Mouse (Mus musculus): ENCODE results near the gene Cenpu.

The Cenpu gene

DNA sequence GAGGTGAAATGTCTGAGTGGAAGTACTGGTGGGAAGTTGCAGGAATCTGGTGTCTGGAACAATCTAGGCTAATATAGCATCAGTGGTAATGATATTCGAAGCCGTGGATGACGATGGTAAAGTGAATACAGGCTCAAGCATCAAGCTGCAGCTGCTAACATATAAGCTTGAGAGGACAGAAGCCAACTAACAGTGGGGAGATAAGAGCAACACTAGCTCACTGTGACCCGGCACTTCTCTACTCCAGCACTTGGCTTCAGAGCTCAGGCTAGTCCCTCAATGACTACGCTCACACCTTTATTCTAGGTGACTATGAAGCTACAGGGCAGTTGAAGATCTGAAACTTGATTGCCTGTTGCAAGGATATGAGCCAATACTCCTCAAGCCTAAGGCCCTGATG, 46.9 kb downstream of the Cenpu start:
- no peak for DNase-seq (ENCODE audit: low spot score in 2 of 2)

GRCm38 (mm10) chr8:46599314-46599904, 47.6 kb downstream of the Cenpu start:
- DNase-seq (ENCODE audit: low spot score in 2 of 2): no peak

DNA sequence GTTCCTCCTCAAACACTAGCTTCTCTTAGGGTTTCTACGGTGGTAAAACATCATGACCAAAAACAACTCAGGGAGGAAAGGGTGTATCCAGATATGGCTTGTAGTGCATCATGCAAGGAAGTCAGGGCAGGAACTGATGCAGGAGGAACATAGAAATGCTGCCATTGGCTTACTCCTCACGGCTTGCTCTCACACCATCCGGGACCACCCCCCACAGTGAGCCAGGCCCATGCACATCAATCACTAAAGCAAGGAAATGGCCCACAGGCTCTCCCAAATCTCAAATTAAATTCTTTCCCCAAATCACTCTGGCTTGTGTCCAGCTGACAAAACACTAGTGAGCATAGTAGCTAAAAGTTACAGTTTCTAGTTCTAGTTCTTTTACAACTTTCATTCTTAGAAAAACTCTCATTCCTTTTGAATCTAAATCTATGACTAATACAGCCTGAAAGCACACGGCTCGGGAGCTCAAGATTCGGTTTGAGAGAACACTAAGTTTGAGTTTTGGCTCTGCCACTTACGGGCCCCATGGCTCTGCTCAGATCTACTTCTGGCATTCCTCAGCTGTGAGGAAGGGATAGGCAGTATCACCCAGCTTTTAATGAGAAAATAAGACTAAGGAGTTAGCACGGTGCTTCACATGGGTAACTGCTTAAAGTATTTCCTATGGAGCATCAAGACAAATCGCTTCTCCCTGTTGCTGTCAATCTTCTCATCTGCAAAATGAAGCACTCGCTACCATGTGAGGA, 49.3 kb downstream of the Cenpu start:
- no peak for DNase-seq (ENCODE audit: low spot score in 2 of 2)

DNA sequence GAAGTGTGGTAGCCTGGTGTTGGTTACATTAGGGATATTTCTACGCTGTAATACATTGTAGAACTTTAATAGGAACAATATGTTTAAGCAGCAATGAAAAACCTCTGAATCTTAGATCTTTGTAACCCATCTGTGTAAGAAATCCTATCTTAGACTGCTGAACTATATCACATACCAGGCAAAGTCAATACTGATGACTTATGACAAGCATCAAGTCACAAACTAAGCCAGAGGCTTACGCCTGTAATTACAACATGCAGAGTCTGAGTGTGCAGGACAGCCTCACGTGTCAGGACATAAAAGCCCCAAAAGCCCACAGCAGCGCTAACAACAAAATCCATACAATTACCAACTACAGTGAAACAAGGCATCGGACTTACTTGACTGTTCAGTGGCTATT, 51.8 kb downstream of the Cenpu start:
- DNase-seq (ENCODE audit: low spot score in 2 of 2): no peak

- DNase-seq (ENCODE audit: low spot score in 2 of 2): no peak
Observed at GRCm38 (mm10) chr8:46606930-46607329, 55.1 kb downstream of the Cenpu start.

GRCm38 (mm10) chr8:46611557-46611956, 59.7 kb downstream of the Cenpu start:
- DNase-seq (ENCODE audit: low spot score in 2 of 2): no peak

GRCm38 (mm10) chr8:46612913-46613312, 61.1 kb downstream of the Cenpu start:
- DNase-seq (ENCODE audit: low spot score in 2 of 2): peak; percentile 10 to 19

DNA sequence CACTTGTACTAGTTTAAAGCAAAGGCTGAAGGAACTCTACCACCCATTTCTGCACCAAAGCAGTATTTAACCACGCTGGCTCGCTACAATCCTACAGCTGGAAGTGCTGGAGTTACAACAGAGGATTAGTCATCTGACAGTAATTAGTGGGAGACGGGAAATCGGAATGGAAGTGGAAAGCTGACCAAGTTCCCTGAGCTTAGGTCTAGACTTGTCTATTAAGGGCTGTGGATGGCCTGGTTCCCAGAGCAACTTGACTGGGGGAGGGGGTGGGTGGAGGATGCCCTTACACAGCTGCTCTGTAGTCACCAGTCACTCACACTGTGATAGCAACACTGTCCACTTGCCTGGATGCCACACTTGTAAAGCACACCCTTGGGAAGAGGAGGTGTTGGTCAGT, 61.5 kb downstream of the Cenpu start:
- peak; percentile 33 to 37 for DNase-seq (ENCODE audit: low spot score in 2 of 2)

DNA sequence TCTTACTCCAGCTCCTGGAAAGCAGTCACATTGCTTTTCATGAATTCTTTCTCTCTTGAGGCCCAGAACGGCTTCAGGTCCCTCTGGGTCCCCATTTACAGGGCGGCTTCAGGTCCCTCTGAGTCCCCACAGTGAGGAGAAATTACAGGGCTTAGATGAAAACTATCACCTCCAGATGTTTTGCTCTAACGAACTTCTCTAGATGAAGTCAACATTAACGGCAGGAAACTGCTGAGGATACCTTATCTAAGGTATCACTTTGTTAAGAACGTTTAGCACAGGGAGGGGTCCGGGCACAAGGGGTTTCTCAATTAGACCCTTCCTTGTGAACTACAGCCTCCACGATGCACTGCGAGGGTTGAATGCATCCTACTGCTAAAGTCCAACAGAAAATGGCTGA, 64.1 kb downstream of the Cenpu start:
- DNase-seq (ENCODE audit: low spot score in 2 of 2): no peak

DNA sequence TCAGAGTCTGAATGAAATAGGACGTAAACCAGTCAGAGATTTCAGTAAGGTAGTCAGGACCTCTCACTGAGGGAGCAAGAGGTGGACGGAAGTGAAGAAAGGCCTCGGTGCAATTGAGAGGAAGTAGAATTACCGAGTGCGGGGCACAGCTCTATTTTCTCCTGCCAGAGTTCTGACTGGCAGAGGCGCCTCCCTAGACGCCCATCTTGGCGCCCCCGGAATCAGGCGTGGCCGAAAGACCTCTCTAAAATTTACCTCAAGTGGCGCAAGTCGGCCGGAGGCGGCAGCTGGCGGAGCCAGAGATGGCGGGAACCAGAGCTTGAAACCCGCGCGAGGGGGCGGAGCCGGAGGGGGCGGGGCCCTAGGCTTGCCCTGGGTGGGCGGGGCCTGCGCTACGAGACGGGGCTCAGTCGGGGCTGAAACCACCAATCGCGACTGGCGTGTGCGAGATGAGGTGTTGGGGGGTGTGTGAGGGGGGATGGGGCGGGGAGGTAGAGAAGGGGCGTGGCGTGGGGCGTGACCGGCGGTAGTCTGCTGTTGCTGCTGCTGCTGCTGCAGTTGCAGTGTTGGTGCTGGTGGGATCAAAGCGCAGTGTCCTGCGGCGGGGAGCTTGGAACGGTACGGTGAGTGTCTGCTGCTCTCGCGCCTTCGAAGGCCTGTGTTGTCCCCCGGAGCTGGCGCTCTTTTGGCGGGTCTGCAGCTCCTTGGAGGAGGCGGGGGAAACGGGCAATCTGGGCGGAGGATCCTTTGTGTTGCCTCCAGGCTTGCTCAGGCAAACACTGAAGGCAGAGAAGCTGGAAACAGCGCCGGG, 65.3 kb downstream of the Cenpu start, which contains the start of the genes Primpol and Casp3:
Gene Primpol, minus strand, starts transcription at position 334 of the 811 bp plus-strand sequence.
Gene Casp3, plus strand, starts transcription at position 413 of the 811 bp plus-strand sequence.
- DNase-seq (ENCODE audit: low spot score in 2 of 2): peak; percentile 93 to 95

- DNase-seq (ENCODE audit: low spot score in 2 of 2): no peak
Observed at GRCm38 (mm10) chr8:46617690-46618620, 66.1 kb downstream of the Cenpu start.

- DNase-seq (ENCODE audit: low spot score in 2 of 2): no peak
Observed at GRCm38 (mm10) chr8:46618639-46619320, 67.0 kb downstream of the Cenpu start.

DNA sequence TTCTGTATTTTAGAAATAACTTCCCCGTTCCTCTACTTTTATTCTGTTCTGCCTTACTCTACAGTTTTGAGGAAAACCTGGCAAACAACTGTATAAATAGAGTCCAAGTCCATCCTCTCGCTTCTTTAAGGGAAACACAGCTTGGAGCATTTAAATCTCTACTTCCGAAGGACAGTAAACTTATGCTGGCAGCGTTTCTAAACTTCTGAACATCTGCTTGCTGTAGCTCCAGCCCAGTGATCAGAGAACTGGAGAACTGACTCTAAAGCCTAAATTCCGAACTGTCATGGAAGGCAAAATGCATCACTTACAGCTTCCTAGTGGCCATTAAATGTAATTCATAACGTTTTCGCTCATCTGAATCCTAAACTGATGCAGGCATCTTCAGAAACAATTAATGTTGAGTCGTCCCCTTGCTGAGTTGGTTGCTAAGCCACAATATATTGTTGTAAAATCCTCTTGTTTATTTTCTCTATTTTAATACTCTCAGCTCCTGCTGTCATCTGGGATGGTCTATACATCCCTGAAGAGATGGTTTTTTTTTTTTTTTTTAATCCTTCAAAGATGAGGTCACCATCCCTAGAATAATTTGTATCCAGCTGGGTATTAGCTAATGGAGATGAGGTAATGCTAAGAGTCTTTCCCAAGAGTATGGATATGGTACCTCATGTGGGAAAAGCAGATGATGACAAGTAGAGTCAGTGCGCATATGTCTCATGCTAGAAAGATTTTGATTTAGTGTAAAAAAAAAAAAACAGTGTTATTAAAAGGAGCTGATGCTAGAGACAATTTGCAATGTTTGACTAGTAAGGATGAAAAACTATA, 70.8 kb downstream of the Cenpu start:
- DNase-seq (ENCODE audit: low spot score in 2 of 2): no peak

GRCm38 (mm10) chr8:46625166-46625565, 73.3 kb downstream of the Cenpu start:
- DNase-seq (ENCODE audit: low spot score in 2 of 2): no peak

DNA sequence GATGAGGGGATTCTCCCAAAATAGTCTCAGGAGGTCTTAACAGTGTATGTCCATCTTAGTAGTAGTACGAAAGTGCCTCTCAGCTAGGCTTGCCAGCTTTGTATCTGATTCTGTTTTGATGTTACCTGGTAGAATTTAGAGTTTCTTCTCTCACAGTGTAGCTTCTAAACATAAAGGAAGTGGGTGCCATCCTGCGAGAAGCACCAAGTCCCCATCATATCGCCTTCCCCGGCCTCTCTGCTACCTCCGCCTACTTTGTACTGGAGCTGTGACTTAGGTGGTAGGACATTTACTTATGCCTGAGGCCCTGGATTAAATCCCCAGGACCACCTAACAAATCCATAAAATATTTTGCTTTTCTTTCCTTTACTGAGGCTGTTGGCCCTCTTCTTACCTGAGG, 74.8 kb downstream of the Cenpu start:
- DNase-seq (ENCODE audit: low spot score in 2 of 2): no peak

- no peak for DNase-seq (ENCODE audit: low spot score in 2 of 2)
Observed at GRCm38 (mm10) chr8:46627881-46628280, 76.1 kb downstream of the Cenpu start.

DNA sequence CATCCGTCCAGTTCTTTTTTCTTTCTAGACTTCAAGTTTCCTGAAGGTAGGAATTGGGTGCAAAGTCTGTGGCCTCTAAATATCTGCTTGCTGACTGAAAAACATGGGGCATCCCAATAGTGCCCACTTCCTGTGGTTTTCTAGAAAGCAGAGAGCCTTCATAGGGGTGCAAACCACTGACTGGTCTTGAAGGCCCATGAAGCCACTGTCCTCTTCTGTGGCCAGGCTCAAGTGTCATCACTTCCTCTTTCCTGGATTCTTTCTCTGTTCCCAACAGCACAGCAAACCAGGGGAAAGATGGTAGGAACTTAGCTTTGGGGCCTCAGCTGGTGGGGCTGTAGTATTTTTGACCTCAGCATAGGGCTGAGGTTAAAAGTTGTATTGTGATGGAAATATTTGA, 76.8 kb downstream of the Cenpu start:
- DNase-seq (ENCODE audit: low spot score in 2 of 2): no peak
